26 mouse cellular contexts compared by ENCODE assay signal in the genomic region with DNA sequence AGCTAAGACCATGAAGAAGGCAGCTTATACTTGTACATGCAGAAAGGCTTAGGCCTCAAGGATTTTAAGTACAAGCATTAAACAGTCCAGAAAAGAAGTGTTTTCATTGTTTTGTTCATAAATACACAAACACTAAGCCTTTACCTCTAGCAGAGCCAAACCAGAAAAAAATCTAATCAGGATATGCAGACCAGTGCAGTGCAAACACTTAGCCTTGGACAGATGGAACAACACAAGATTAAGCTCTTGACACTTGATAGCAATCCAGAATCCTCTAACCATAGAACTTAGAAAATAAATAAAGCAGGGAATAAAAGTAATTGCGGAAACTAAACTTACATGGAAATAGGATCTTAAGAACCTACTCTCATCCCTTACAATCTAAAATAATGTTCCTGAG. TPM values are rescaled to one million over a fixed set of nuclear protein-coding genes. Genes with fewer than 3 reads are reported as not detected.
"Had no signal": no experiment of that assay in that cellular context is flagged by ENCODE, and none has a peak within 500 bp of the region (broad histone marks: within the 10 kb centered on the region; RNA-seq: fewer than 3 reads in every experiment).

No protein-coding gene starts in this region.

- H3K27ac ChIP-seq: gastrocnemius, adult 2 months; heart, embryonic 10.5 days; hindbrain, embryonic 10.5 days; hindbrain, embryonic 12.5 days; hindbrain, embryonic 14.5 days; intestine, embryonic 15.5 days; limb, embryonic 10.5 days; limb, embryonic 12.5 days; liver, embryonic 13.5 days; liver, embryonic 15.5 days had no signal

- ATAC-seq: hindbrain, embryonic 16.5 days; inflammation-experienced regulatory T-cells, adult 6 months; intestine, embryonic 15.5 days; intestine, postnatal 0 days had no signal

- H3K9ac ChIP-seq: heart, embryonic 12.5 days; hindbrain, embryonic 12.5 days; hindbrain, embryonic 14.5 days; intestine, embryonic 15.5 days; limb, embryonic 12.5 days; liver, embryonic 13.5 days; liver, embryonic 15.5 days had no signal

- H3K9me3 ChIP-seq: heart, embryonic 10.5 days; heart, embryonic 12.5 days; hindbrain, embryonic 10.5 days; hindbrain, embryonic 12.5 days; intestine, embryonic 15.5 days; limb, embryonic 10.5 days; limb, embryonic 12.5 days; liver, embryonic 13.5 days; liver, embryonic 15.5 days had no signal

- H3K4me1 ChIP-seq: heart, embryonic 10.5 days; heart, embryonic 12.5 days; hindbrain, embryonic 10.5 days; intestine, embryonic 15.5 days; limb, embryonic 10.5 days; limb, embryonic 12.5 days; liver, embryonic 13.5 days; liver, embryonic 15.5 days had no signal

- DNase-seq: gastrocnemius, adult 2 months; gastrocnemius, postnatal 10 days; gastrocnemius, postnatal 25 days; heart, adult 18-20 months; heart, postnatal 10 days; heart, postnatal 4 days; kidney, adult 18-20 months; kidney, adult 8-10 months; kidney, postnatal 25 days; kidney, postnatal 4 days; liver; liver, embryonic 13.5 days had no signal

- H3K27me3 ChIP-seq: heart, embryonic 12.5 days; hindbrain, embryonic 12.5 days; intestine, embryonic 15.5 days; limb, embryonic 12.5 days; liver, embryonic 13.5 days; liver, embryonic 15.5 days had no signal

- H3K4me2 ChIP-seq: heart, embryonic 12.5 days; hindbrain, embryonic 12.5 days; intestine, embryonic 15.5 days; limb, embryonic 12.5 days; liver, embryonic 11.5 days; liver, embryonic 13.5 days; liver, embryonic 15.5 days had no signal

- H3K36me3 ChIP-seq: heart, embryonic 10.5 days; heart, embryonic 12.5 days; hindbrain, embryonic 10.5 days; hindbrain, embryonic 12.5 days; intestine, embryonic 15.5 days; limb, embryonic 10.5 days; limb, embryonic 12.5 days; liver, embryonic 13.5 days; liver, embryonic 15.5 days had no signal

- H3K4me3 ChIP-seq: gastrocnemius, adult 2 months; heart, embryonic 10.5 days; heart, embryonic 12.5 days; hindbrain, embryonic 10.5 days; hindbrain, embryonic 12.5 days; intestine, embryonic 15.5 days; layer of hippocampus, adult 2 months; limb, embryonic 10.5 days; limb, embryonic 12.5 days; liver, embryonic 13.5 days; liver, embryonic 15.5 days had no signal

RNA-seq across cellular contexts. Expression of gene Pcdh9, which starts 10.4 kb away (rescaled TPM):
- polyA plus RNA-seq: inflammation-experienced regulatory T-cells, adult 6 months had no signal
